Mouse (Mus musculus) heart, embryonic 14.5 days (tissue): ENCODE data around the gene Tsga13. TPM values are rescaled to one million over a fixed set of nuclear protein-coding genes. Genes with fewer than 3 reads are reported as not detected.

Experiments
- ATAC-seq: fragments of 200-750 bp; cut with Nextera tagmentation; 2 replicates; pipeline ENCODE4 v1.8.0; 2017; ENCODE audit warnings: low read depth, moderate TSS enrichment; ENCODE audit not compliant: insufficient number of reproducible peaks, insufficient read depth, low FRiP score
- H3K27ac ChIP-seq, 2 experiments: fragments of 200-500 bp in 1 of 2; fragments of 300-500 bp in 1 of 2; sonication (generic) in 1 of 2; replicated peaks in 1 of 2; 2 replicates each; pipeline ENCODE4 v1.5.1; 2012 to 2014; ENCODE audit warnings: low read depth in 2 of 2, low read length in 2 of 2, control low read depth in 1 of 2, mild to moderate bottlenecking in 1 of 2, mixed read lengths in 1 of 2; ENCODE audit not compliant: control insufficient read depth in 1 of 2, insufficient read depth in 1 of 2
- H3K27me3 ChIP-seq: fragments of 300-500 bp; sonication (generic); 2 replicates; pipeline ENCODE4 v1.6.1; 2014; ENCODE audit warnings: mild to moderate bottlenecking, low read length, control low read depth; ENCODE audit not compliant: control insufficient read depth, insufficient read depth
- H3K36me3 ChIP-seq: fragments of 300-500 bp; sonication (generic); 2 replicates; pipeline ENCODE4 v1.6.1; 2014; ENCODE audit warnings: mild to moderate bottlenecking, control low read depth, low read length, mixed read lengths; ENCODE audit not compliant: control insufficient read depth, insufficient read depth
- H3K4me1 ChIP-seq, 2 experiments: fragments of 200-500 bp in 1 of 2; fragments of 300-500 bp in 1 of 2; sonication (generic) in 1 of 2; 2 replicates each; pipeline ENCODE4 v1.6.1; 2012 to 2014; ENCODE audit warnings: low read length in 2 of 2, control low read depth in 1 of 2, mixed read lengths in 1 of 2; ENCODE audit not compliant: control insufficient read depth in 2 of 2, insufficient read depth in 2 of 2
- H3K4me2 ChIP-seq: fragments of 300-500 bp; sonication (generic); 2 replicates; pipeline ENCODE4 v1.6.1; 2014; ENCODE audit warnings: mild to moderate bottlenecking, low read length
- H3K4me3 ChIP-seq, 2 experiments: fragments of 200-500 bp in 1 of 2; fragments of 300-500 bp in 1 of 2; sonication (generic) in 1 of 2; 2 replicates each; pipeline ENCODE4 v1.5.1; 2012 to 2014; ENCODE audit warnings: low read length in 2 of 2, mild to moderate bottlenecking in 2 of 2, control low read depth in 1 of 2, low read depth in 1 of 2, moderate library complexity in 1 of 2; ENCODE audit not compliant: control insufficient read depth in 1 of 2, insufficient read depth in 1 of 2
- H3K9ac ChIP-seq: fragments of 300-500 bp; sonication (generic); 2 replicates; pipeline ENCODE4 v1.6.1; 2014; ENCODE audit warnings: mild to moderate bottlenecking, low read length
- H3K9me3 ChIP-seq: fragments of 300-500 bp; sonication (generic); 2 replicates; pipeline ENCODE4 v1.6.1; 2016; ENCODE audit warnings: low read length, control low read depth; ENCODE audit not compliant: control insufficient read depth
- WGBS: fragments of 180-500 bp; shearing (Covaris S2); extraction: QIAGEN DNeasy Blood & Tissue Kit; methylation state at CpG from one replicate; pipeline ENCODE4 v1.1.7; 2014; 5-methylcytosine and 5-hydroxymethylcytosine counted together
- polyA plus RNA-seq: library from polyadenylated mRNA; unstranded; fragments of >200 nt; fragmentation: Nextera tagmentation; extraction: Ambion mirVana; gene quantifications from 2 replicates; pipeline ENCODE4 v1.2.1, GENCODE M21; 2014

Gene Tsga13
- 0.34 and 0.35 TPM in 2 replicates for polyA plus RNA-seq

DNA sequence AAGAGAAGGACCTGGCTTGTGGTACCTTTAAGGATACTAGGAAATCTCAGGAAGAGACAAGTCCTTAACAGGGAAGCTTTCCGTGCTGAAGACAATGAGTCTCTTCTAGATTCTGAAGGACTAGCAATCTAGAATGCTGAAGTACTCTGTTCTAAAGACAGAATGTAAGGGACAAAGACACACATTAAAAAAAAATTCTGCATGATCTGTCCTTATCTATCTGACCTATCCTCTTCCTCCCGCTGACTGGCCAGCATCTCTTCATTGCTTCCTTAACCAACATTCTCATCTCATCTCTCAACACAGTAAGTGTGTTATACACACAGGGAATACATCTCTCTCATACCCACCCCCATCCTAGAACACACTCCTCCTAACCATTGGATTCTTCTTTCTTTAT, at the start of gene Tsga13:
Tsga13 (minus strand) TSS at position 101 of the 400 bp plus-strand sequence.
- Histone ChIP-seq H3K4me1 (no peaks in the 10 kb centered on the region), H3K4me2 (no peak within 1 kb of the TSS), H3K9ac (no peak within 1 kb of the TSS), H3K4me3 (no peak within 1 kb of the TSS), H3K9me3 (no peaks in the 10 kb centered on the region), H3K36me3 (no peaks in the 10 kb centered on the region), H3K27me3 (no peaks in the 10 kb centered on the region), H3K27ac (no peak within 1 kb of the TSS)
- ATAC-seq: no peak
- 77% methylated on average over 2 of the region's 2 CpGs for WGBS

DNA sequence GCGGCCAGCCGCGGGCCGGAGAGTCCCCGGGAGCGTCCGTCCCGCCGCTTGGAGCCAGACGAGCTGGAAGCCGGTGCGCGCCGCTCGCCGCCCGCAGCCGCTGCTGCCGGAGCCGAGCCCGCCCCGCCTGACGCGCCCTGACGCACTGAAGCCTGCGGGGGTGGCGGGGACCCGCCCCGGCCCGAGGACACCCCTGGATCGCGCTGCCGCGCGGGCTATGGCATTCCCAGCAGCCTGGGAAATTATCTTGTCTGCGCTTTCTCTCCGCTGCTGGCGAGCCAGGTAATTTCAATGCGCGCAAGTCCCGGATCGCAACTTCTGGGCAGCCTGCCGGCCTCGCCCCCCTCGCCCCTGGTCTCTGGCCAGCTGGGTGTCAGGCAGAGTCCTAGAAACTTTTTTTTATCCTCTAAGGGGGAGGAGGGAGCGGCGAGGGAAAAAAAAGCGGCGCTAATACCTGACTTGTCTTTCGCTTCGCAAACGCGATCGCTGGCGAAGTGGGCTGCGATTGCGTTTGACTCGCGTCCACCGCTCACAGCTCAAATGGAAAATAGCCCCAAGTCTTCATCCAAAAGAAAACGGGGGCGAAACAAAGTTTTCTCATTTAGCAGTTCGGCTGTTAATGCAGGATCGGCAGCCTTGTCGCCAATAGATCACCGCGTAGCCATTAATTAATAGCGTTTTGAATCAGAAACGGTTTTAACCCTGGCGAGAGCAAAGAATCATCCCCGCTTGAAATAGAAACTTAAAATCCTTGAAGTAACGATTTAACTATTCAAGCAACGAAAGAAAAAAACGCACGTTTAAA, 43.6 kb upstream of the Tsga13 start, which contains the start of gene Klf14:
Klf14 (minus strand) TSS at position 343 of the 805 bp plus-strand sequence.
- Histone ChIP-seq H3K4me2 (peak within 1 kb of the TSS; percentile 87), H3K4me1 (no peaks in the 10 kb centered on the region), H3K36me3 (no peaks in the 10 kb centered on the region), H3K9ac (peak within 1 kb of the TSS; percentile 47), H3K27ac (no peak within 1 kb of the TSS), H3K9me3 (peaks cover 28% of the 10 kb centered on the region), H3K27me3 (peaks cover 37% of the 10 kb centered on the region), H3K4me3 (peak within 1 kb of the TSS; percentile 59 to 67)
- no peak for ATAC-seq
- WGBS: under 1% methylated on average over 75 of the region's 75 CpGs

DNA sequence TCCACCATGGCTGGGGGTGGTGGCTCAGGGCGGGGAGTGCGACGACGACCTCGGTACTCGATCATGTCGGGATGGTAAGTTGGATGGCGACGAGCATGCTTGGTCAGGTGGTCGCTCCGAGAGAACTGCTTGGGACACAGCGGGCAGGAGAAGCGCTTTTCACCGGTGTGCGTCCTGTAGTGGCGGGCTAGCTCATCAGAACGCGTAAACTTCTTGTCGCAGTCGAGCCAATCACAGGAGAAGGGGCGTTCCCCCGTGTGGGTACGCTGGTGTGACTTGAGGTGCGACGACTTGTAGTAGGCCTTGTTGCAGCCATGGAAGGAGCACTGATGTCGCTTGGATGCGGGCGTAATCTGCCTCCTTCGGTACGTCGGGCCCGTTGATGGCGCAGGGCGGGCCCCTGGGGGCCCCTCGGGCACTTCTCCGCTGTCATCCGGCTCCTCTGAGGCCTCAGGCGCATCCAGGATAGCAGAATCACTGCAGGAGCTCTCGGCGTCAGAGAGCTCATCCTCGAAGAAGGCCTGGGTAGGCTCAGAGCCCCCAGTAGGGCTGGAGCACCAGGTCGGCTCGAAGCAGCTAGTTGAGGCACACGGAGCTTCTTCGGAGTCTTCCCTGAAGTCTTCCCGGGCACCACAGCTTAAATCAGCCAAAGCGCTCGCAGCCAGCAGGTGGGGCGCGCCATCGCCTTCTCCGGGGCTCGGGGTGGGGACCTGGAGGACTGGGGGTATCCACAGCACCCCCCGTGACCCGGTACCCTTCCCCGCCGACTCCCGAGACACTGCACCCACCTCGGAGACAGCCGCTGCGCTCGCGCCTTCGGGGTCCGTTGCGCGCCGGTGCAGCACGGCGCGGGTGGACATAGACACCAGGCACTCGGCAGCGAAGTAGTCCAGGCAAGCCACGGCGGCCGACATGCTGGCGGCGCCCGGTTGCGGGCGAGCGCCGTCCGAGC, 42.7 kb upstream of the Tsga13 start:
- Histone ChIP-seq H3K9me3 (peaks cover 28% of the 10 kb centered on the region), H3K27ac (no peak overlapping the region), H3K4me1 (no peaks in the 10 kb centered on the region), H3K4me2 (peak overlapping the region; percentile 87), H3K4me3 (peak overlapping the region; percentile 59 to 67), H3K36me3 (no peaks in the 10 kb centered on the region), H3K9ac (peak overlapping the region; percentile 47), H3K27me3 (peaks cover 35% of the 10 kb centered on the region)
- ATAC-seq: no peak
- WGBS: 5% methylated on average over 84 of the region's 84 CpGs

- ATAC-seq: no peak
- Histone ChIP-seq H3K27me3 (no peaks in the 10 kb centered on the region), H3K4me1 (no peaks in the 10 kb centered on the region), H3K9me3 (no peaks in the 10 kb centered on the region), H3K4me3 (no peak overlapping the region), H3K36me3 (no peaks in the 10 kb centered on the region), H3K27ac (no peak overlapping the region), H3K4me2 (no peak overlapping the region), H3K9ac (no peak overlapping the region)
- WGBS: 74% methylated on average over 5 of the region's 5 CpGs
These were observed 23.9 kb upstream of the Tsga13 start for GRCm38 (mm10) chr6:30939264-30939663.

- 43% methylated on average over 2 of the region's 2 CpGs for WGBS
- no peaks in the 10 kb centered on the region for H3K27me3 ChIP-seq
- no peak overlapping the region for H3K4me2 ChIP-seq
- no peaks in the 10 kb centered on the region for H3K9me3 ChIP-seq
- no peak overlapping the region for H3K4me3 ChIP-seq
- H3K4me1 ChIP-seq: peaks cover 0 to 3% of the 10 kb centered on the region in 2 experiments; a peak in 2 of 4 replicates
- H3K9ac ChIP-seq: no peak overlapping the region
- no peak for ATAC-seq
- no peak overlapping the region for H3K27ac ChIP-seq
- H3K36me3 ChIP-seq: no peaks in the 10 kb centered on the region
These were observed 7.4 kb upstream of the Tsga13 start for GRCm38 (mm10) chr6:30922821-30923220.

DNA sequence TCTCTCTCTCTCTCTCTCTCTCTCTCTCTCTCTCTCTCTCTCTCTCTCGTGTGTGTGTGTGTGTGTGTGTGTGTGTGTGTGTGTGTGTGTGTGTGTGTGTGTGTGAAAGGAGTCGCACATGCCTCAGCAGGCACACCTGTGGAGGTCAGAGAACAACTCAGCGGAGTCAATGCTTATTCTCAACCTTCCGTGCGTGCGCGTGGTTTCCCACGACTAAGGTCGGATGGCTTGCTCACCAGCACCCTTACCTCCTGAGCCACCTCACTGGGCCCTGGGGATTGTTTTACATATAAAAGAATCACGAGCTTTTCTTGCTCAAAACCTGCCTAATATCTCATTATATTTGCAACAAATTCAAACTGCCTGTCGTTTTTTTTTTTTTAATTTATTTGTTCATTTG, 6.5 kb upstream of the Tsga13 start:
- no peak overlapping the region for H3K4me2 ChIP-seq
- no peak overlapping the region for H3K27ac ChIP-seq
- H3K4me1 ChIP-seq: peaks cover 0 to 3% of the 10 kb centered on the region in 2 experiments; a peak in 2 of 4 replicates
- no peak overlapping the region for H3K9ac ChIP-seq
- WGBS: 82% methylated on average over 10 of the region's 11 CpGs
- no peaks in the 10 kb centered on the region for H3K9me3 ChIP-seq
- no peaks in the 10 kb centered on the region for H3K27me3 ChIP-seq
- ATAC-seq: no peak
- no peaks in the 10 kb centered on the region for H3K36me3 ChIP-seq
- no peak overlapping the region for H3K4me3 ChIP-seq

DNA sequence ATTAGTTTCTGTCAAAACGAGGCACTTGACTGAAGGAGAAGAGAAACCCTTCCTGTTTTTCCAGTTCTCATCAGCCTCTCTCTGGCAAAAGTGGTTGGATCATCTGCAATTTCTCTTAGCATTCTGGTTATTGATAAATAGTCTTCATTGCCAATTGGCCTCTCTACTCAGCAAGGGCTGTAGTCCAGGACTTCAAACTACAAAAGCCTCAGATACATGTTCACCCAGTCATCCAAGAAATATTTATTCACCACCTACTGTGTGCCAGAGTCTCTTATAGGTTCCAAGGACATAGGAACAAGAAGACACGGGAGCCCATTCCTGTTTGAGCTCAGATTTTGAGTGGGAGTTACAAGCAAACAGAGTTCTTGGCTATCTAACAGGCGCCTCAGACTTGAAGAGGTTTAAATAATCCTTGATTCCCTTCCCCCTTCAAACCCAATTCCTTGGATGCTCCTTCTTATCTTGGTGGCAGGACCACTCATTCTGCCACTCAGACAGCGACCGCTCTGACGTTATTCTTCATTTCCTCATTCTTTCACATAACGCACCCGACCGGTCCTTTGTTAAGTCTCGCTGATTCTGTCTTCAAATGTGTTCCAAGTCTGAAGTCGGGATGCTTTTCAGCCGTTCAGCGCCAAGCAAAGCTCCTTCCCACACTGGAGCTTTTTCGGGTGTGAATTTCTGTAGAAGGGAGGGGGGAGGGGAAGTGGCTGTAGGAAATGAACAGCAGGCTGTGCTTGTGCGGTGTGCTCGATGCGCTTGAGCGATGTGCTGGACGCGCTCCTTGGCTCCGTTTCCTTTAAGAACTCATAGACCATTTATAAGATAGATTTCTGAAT, 5.7 kb upstream of the Tsga13 start:
- H3K9ac ChIP-seq: peak overlapping the region; percentile 18; the same call in 1 of the 2 replicates
- WGBS: 41% methylated on average over 21 of the region's 21 CpGs

More for the DNA sequence above, 5.7 kb upstream of the Tsga13 start:
- H3K4me3 ChIP-seq: peak overlapping the region; percentile 22 to 33
- no peaks in the 10 kb centered on the region for H3K36me3 ChIP-seq
- peaks cover 0 to 3% of the 10 kb centered on the region in 2 experiments; a peak in 2 of 4 replicates for H3K4me1 ChIP-seq
- no peaks in the 10 kb centered on the region for H3K27me3 ChIP-seq
- H3K9me3 ChIP-seq: no peaks in the 10 kb centered on the region
- no peak for ATAC-seq
- peak overlapping the region; percentile 51 for H3K4me2 ChIP-seq
- H3K27ac ChIP-seq: no peak overlapping the region
